In genomic region chr14:33923168-33924070, GRCm38 (mm10) we compare ENCODE assay signal across 9 mouse cellular contexts. TPM values are rescaled to one million over a fixed set of nuclear protein-coding genes. Genes with fewer than 3 reads are reported as not detected.
DNase-seq lines count a peak whose midpoint lies in the region; ATAC-seq and TF ChIP-seq lines count a peak whose summit lies in the region.
"Had no signal": no experiment of that assay in that cellular context is flagged by ENCODE, and none has a peak within 500 bp of the region (broad histone marks: within the 10 kb centered on the region; RNA-seq: fewer than 3 reads in every experiment).

TSS of gene Gdf10 (plus strand) at chr14:33923587.

- DNase-seq in cerebellum, postnatal 10 days: peak; percentile 52 to 63
- no peak for DNase-seq in cerebellum, adult 9-10 months
- peak; percentile 36 to 60 for DNase-seq in adrenal gland, postnatal 36 days
- DNase-seq in gastrocnemius, postnatal 10 days: peak; percentile 42
- no peak for DNase-seq in liver, adult 2 months (ENCODE audit: extremely low read depth, low read depth, low spot score)

- peaks cover 27% of the 10 kb centered on the region for H3K27me3 ChIP-seq in intestine, embryonic 16.5 days (replicated peaks; ENCODE audit: control insufficient read depth, insufficient read depth, low read length)
- no peaks in the 10 kb centered on the region for H3K27me3 ChIP-seq in liver, adult 2 months (ENCODE audit: control insufficient read depth, insufficient read depth, low read length)
- peaks cover 87% of the 10 kb centered on the region for H3K27me3 ChIP-seq in neural tube, embryonic 13.5 days

- no peaks in the 10 kb centered on the region for H3K79me2 ChIP-seq in liver, adult 2 months (ENCODE audit: control insufficient read depth, insufficient read depth, low read length)

- TF ChIP-seq POLR2A in liver, adult 2 months (IDR thresholded peaks at IDR 0.05; ENCODE audit: extremely low read depth, insufficient read depth, low read length): no peak

- H3K9ac ChIP-seq in intestine, embryonic 16.5 days (ENCODE audit: low read depth, low read length): peak within 1 kb of the TSS; percentile 59
- peak within 1 kb of the TSS; percentile 32 for H3K9ac ChIP-seq in liver, adult 2 months (ENCODE audit: low read depth, low read length)
- H3K9ac ChIP-seq in neural tube, embryonic 13.5 days: peak within 1 kb of the TSS; percentile 64

- H3K36me3 ChIP-seq in intestine, embryonic 16.5 days (ENCODE audit: control insufficient read depth, insufficient read depth, low read length): no peaks in the 10 kb centered on the region
- no peaks in the 10 kb centered on the region for H3K36me3 ChIP-seq in liver, adult 2 months (ENCODE audit: control insufficient read depth, insufficient read depth, low read length)
- no peaks in the 10 kb centered on the region for H3K36me3 ChIP-seq in neural tube, embryonic 13.5 days

- H3K27ac ChIP-seq in intestine, embryonic 16.5 days (ENCODE audit: low read length): 0 out of 2 replicates have a peak within 1 kb of the TSS, but pooled peaks have one; percentile 10
- no peak within 1 kb of the TSS for H3K27ac ChIP-seq in liver, adult 2 months (replicated peaks; ENCODE audit: insufficient read depth, low read depth, low read length)
- peak within 1 kb of the TSS; percentile 54; the same call in 1 of the 2 replicates for H3K27ac ChIP-seq in neural tube, embryonic 13.5 days (replicated peaks)

- H3K4me2 ChIP-seq in intestine, embryonic 16.5 days (ENCODE audit: low read depth, low read length): peak within 1 kb of the TSS; percentile 95
- peak within 1 kb of the TSS; percentile 87 for H3K4me2 ChIP-seq in neural tube, embryonic 13.5 days

- TF ChIP-seq CTCF in liver, adult 2 months (IDR thresholded peaks at IDR 0.05; ENCODE audit: low read depth, low read length): no peak

- under 1% methylated on average over 81 of the region's 85 CpGs for WGBS in intestine, embryonic 16.5 days
- WGBS in liver, adult 2 months: 1% methylated on average over 82 of the region's 85 CpGs
- WGBS in neural tube, embryonic 13.5 days: under 1% methylated on average over 77 of the region's 85 CpGs

- H3K4me3 ChIP-seq in intestine, embryonic 16.5 days (ENCODE audit: low read length): peak within 1 kb of the TSS; percentile 57
- H3K4me3 ChIP-seq in liver, adult 2 months (ENCODE audit: insufficient read depth, low read depth, low read length): peak within 1 kb of the TSS; percentile 49
- H3K4me3 ChIP-seq in neural tube, embryonic 13.5 days: peak within 1 kb of the TSS; percentile 52
- H3K4me3 ChIP-seq: megakaryocyte, embryonic 14.5 days had no signal

- no peaks in the 10 kb centered on the region for H3K9me3 ChIP-seq in intestine, embryonic 16.5 days (ENCODE audit: control insufficient read depth, low read length)
- H3K9me3 ChIP-seq in neural tube, embryonic 13.5 days: no peaks in the 10 kb centered on the region

- peak; percentile 71 for ATAC-seq in intestine, embryonic 16.5 days
- peak; percentile 83 for ATAC-seq in neural tube, embryonic 13.5 days (ENCODE audit: low read depth)
- no peak for ATAC-seq in megakaryocyte, adult 5-6 weeks (ENCODE audit: poor library complexity, severe bottlenecking)

- H3K4me1 ChIP-seq in intestine, embryonic 16.5 days (ENCODE audit: control insufficient read depth, insufficient read depth, low read length): 0 out of 2 replicates have a peak, but pooled peaks cover 3% of the 10 kb centered on the region
- no peaks in the 10 kb centered on the region for H3K4me1 ChIP-seq in liver, adult 2 months (ENCODE audit: control insufficient read depth, insufficient read depth, low read length)
- peaks cover 45% of the 10 kb centered on the region for H3K4me1 ChIP-seq in neural tube, embryonic 13.5 days (replicated peaks)
- H3K4me1 ChIP-seq: megakaryocyte, embryonic 14.5 days had no signal

RNA-seq across cellular contexts. Expression of gene Gdf10, which starts in this region (rescaled TPM):
- 10 to 100 TPM; 12.8 to 13.4 TPM for total RNA-seq in adrenal gland, postnatal 36 days (2021)
- 1 to 10 TPM; 4.1 to 5.0 TPM for total RNA-seq in gastrocnemius, postnatal 10 days (2021)
- polyA plus RNA-seq in intestine, embryonic 16.5 days (2015; fragmentation: Nextera tagmentation; extraction: Ambion mirVana): 6.6 and 6.9 TPM in 2 replicates
- 0.92 and 1.3 TPM in 2 replicates for total RNA-seq in liver, adult 2 months (2014; rRNA removed)
- polyA plus RNA-seq in liver, adult 2 months (2012; rRNA removed): 3.1 and 3.6 TPM in 2 replicates
- polyA plus RNA-seq in neural tube, embryonic 13.5 days (2015; fragmentation: Nextera tagmentation; extraction: Ambion mirVana): 9.2 and 9.8 TPM in 2 replicates
- not detected in 2 replicates for total RNA-seq in megakaryocyte, adult 5-6 weeks (2015)
- not detected in 2 replicates for total RNA-seq in megakaryocyte, adult 5-6 weeks (2017)

Comparison
In these comparisons a context has a peak if more than half of its experiments do, and no peak if none do; other contexts are left out.
1. DNase-seq: peak in cerebellum, postnatal 10 days (2 of 2), adrenal gland, postnatal 36 days (2 of 2) and gastrocnemius, postnatal 10 days (single experiment); none in cerebellum, adult 9-10 months (single experiment) and liver, adult 2 months (single experiment).
2. Peak in every context shown above with its lines, with median percentiles within 50 percentile points of each other: H3K4me3 ChIP-seq and H3K9ac ChIP-seq.